Mouse (Mus musculus): ENCODE results near the gene Kras.

- no peak for TF ChIP-seq GATA1 (IDR thresholded peaks at IDR 0.05; ENCODE audit: low read length)
- no peak for TF ChIP-seq TAL1 (IDR thresholded peaks at IDR 0.05; ENCODE audit: low read length)
Observed at GRCm38 (mm10) chr6:145246841-145247240, 3.2 kb downstream of the Kras start.
